Mouse (Mus musculus) spleen, adult 2 months (tissue): Measurements from ENCODE around the gene Depdc7. TPM values are rescaled to one million over a fixed set of nuclear protein-coding genes. Genes with fewer than 3 reads are reported as not detected.

Source experiments
- DNase-seq, 2 experiments: peaks; one replicate each; pipeline versions ENCODE4 v3.0.0 to v3.0.0-alpha.2; 2012 to 2021; ENCODE audit warnings: low spot score in 2 of 2, low read depth in 1 of 2
- H3K27ac ChIP-seq: fragments of 200-500 bp; 2 replicates; pipeline ENCODE4 v1.5.1; 2012; ENCODE audit warnings: low read length, inconsistent platforms; ENCODE audit not compliant: insufficient read depth
- H3K27me3 ChIP-seq: fragments of 200-500 bp; 2 replicates; pipeline ENCODE4 v1.6.1; 2012; ENCODE audit warnings: mild to moderate bottlenecking, moderate library complexity, low read length, inconsistent platforms; ENCODE audit not compliant: control insufficient read depth, insufficient read depth
- H3K36me3 ChIP-seq: fragments of 200-500 bp; 2 replicates; pipeline ENCODE4 v1.6.1; 2012; ENCODE audit warnings: mild to moderate bottlenecking, low read length, inconsistent platforms; ENCODE audit not compliant: control insufficient read depth, insufficient read depth
- H3K4me1 ChIP-seq: fragments of 200-500 bp; 2 replicates; pipeline ENCODE4 v1.6.1; 2011; ENCODE audit warnings: inconsistent platforms; ENCODE audit not compliant: control insufficient read depth, insufficient read depth, insufficient read length
- H3K4me3 ChIP-seq: fragments of 200-500 bp; 2 replicates; pipeline ENCODE4 v1.5.1; 2011; ENCODE audit warnings: mild to moderate bottlenecking, inconsistent platforms; ENCODE audit not compliant: insufficient read depth, insufficient read length; ENCODE audit errors: extremely low read depth
- CTCF ChIP-seq: fragments of 200-500 bp; IDR thresholded peaks from 2 replicates; pipeline ENCODE4 v1.5.1; 2011; ENCODE audit warnings: mild to moderate bottlenecking, inconsistent platforms; ENCODE audit not compliant: insufficient read depth, insufficient read length, insufficient replicate concordance; ENCODE audit errors: extremely low read depth
- POLR2A ChIP-seq: fragments of 200-500 bp; IDR thresholded peaks from 2 replicates; pipeline ENCODE4 v1.6.1; 2011; ENCODE audit warnings: low read depth, low read length, inconsistent platforms
- WGBS: fragments of 180-500 bp; shearing (Covaris S2); methylation state at CpG from one replicate; pipeline ENCODE4 v1.1.7; 2018; 5-methylcytosine and 5-hydroxymethylcytosine counted together
- polyA plus RNA-seq: library from polyadenylated mRNA; depleted of rRNA; stranded (reverse); fragments of >200 nt; gene quantifications from 2 replicates; pipeline ENCODE4 v1.2.3, GENCODE M21; 2012

Depdc7 gene
- polyA plus RNA-seq, 1 experiment, result 1.2 TPM

GRCm38 (mm10) chr2:104709786-104710337, 32.8 kb downstream of the Depdc7 start:
- no peak overlapping the region for H3K27ac ChIP-seq
- H3K36me3 ChIP-seq, result no peaks in the 10 kb centered on the region
- TF ChIP-seq CTCF, result no peak
- no peak for TF ChIP-seq POLR2A
- no peaks in the 10 kb centered on the region for H3K4me1 ChIP-seq
- DNase-seq, result no peak
- H3K4me3 ChIP-seq, result no peak overlapping the region
- WGBS, result 66% methylated on average over 6 of the region's 6 CpGs
- H3K27me3 ChIP-seq, result peaks cover 8% of the 10 kb centered on the region

- DNase-seq, result no peak
- WGBS, result 87% methylated on average over 3 of the region's 3 CpGs
- no peaks in the 10 kb centered on the region for H3K27me3 ChIP-seq
- no peaks in the 10 kb centered on the region for H3K4me1 ChIP-seq
- TF ChIP-seq CTCF, result no peak
- no peak for TF ChIP-seq POLR2A
- H3K27ac ChIP-seq, result no peak overlapping the region
- H3K36me3 ChIP-seq, result no peaks in the 10 kb centered on the region
- no peak overlapping the region for H3K4me3 ChIP-seq
Observed at GRCm38 (mm10) chr2:104704355-104704754, 38.3 kb downstream of the Depdc7 start.

DNA sequence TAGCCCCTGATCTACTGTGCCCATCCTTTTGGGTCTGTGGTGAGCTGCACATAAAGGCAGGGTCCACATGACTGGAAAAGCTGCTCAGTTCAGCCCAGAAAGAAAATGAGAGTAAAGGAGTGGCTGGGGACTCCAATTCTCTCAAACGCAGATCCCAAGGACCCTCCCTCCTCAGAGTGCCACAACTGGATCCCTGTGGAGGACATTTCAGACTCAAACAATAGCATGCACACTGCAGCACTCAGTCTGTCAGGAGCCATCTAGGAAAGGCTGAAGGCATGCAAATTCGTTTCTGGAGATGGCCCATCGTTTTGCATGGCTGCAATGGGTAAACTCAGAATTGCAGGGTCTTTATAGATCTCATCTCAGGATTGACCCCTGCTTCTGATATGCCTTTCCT, 39.5 kb downstream of the Depdc7 start:
- DNase-seq, result no peak
- WGBS, result 79% methylated on average over 3 of the region's 3 CpGs
- Histone ChIP-seq H3K4me1 (no peaks in the 10 kb centered on the region), H3K27ac (no peak overlapping the region), H3K4me3 (no peak overlapping the region), H3K27me3 (no peaks in the 10 kb centered on the region), H3K36me3 (no peaks in the 10 kb centered on the region)
- TF ChIP-seq CTCF (no peak), POLR2A (no peak)

DNA sequence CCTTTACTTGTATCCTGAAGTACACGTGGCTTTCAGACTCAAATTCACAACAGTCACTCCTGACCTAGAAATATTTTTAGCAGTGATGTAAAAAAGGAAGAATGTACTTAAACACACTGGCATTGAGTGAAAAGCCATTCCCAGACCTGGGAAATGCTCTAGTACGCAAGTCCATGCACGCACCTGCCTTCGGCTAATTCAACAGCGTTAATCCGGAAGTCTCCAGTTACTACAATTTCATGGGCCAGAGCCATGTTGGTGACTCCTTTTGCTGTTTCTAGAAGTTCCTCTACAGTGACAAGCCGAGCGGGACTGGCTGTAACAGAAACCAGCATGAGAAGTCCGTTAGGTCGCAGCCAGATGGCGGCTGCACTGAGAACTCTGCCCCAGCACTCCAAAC, 43.0 kb downstream of the Depdc7 start:
- 90% methylated on average over 11 of the region's 11 CpGs for WGBS
- DNase-seq, result no peak
- Histone ChIP-seq H3K27ac (no peak overlapping the region), H3K4me3 (no peak overlapping the region), H3K27me3 (no peaks in the 10 kb centered on the region), H3K36me3 (no peaks in the 10 kb centered on the region), H3K4me1 (no peaks in the 10 kb centered on the region)
- no peak for TF ChIP-seq POLR2A

DNA sequence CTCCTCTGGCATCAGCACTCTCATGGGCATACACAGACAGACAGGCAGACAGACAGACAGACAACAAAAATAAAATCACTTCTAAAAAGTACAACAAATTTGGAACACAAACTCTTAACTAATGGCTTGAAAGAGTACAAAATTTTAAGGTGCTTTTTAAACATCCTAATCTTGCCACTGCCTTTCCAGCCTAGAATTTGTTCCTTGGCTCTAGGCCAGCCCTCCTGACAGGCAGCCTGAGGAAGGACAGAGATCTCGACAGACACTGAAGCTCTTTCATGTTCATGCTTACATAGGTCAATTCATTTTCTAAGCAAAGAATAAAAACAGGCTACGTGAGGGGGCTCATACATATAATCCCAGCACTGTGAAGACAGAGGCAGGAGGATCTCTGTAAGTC, 50.1 kb downstream of the Depdc7 start:
- no peak for DNase-seq
- Histone ChIP-seq H3K4me3 (no peak overlapping the region), H3K27ac (no peak overlapping the region), H3K36me3 (no peaks in the 10 kb centered on the region), H3K4me1 (no peaks in the 10 kb centered on the region), H3K27me3 (no peaks in the 10 kb centered on the region)
- TF ChIP-seq CTCF (no peak), POLR2A (no peak)
- 70% methylated on average over 2 of the region's 2 CpGs for WGBS

GRCm38 (mm10) chr2:104690720-104691119, 52.0 kb downstream of the Depdc7 start:
- Histone ChIP-seq H3K27me3 (no peaks in the 10 kb centered on the region), H3K4me3 (no peak overlapping the region), H3K36me3 (no peaks in the 10 kb centered on the region), H3K4me1 (no peaks in the 10 kb centered on the region), H3K27ac (no peak overlapping the region)
- 10% methylated on average over 4 of the region's 4 CpGs for WGBS
- no peak for DNase-seq
- TF ChIP-seq POLR2A, result no peak
- no peak for TF ChIP-seq CTCF

DNA sequence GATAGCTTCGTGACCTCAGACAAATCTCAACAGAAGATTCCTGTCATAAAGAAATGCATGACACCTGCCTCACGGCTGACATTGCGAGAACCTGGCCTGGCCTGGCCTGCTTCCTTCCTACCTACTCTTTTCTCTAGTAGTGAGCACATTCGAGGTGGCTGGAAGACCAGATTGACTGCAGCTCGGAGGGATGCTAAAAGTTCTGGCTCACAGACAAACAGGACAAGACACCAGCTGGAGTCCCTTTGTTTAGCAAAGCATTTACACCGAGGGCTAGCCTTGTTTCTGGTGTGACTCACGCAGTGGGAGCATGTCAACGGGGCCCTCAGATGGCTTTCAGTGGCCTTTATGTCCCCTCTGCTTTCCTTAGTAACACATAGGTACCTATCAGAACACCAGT, 54.0 kb downstream of the Depdc7 start:
- no peaks in the 10 kb centered on the region for H3K36me3 ChIP-seq
- no peaks in the 10 kb centered on the region for H3K4me1 ChIP-seq
- TF ChIP-seq POLR2A (no peak), CTCF (no peak)
- H3K4me3 ChIP-seq, result no peak overlapping the region
- no peaks in the 10 kb centered on the region for H3K27me3 ChIP-seq
- no peak for DNase-seq
- 88% methylated on average over 8 of the region's 8 CpGs for WGBS
- H3K27ac ChIP-seq, result no peak overlapping the region

GRCm38 (mm10) chr2:104688321-104688720, 54.4 kb downstream of the Depdc7 start:
- no peak for DNase-seq
- Histone ChIP-seq H3K27me3 (no peaks in the 10 kb centered on the region), H3K27ac (no peak overlapping the region), H3K4me1 (no peaks in the 10 kb centered on the region), H3K4me3 (no peak overlapping the region), H3K36me3 (no peaks in the 10 kb centered on the region)
- no peak for TF ChIP-seq CTCF
- TF ChIP-seq POLR2A, result no peak
- WGBS, result 87% methylated on average over 3 of the region's 3 CpGs
